Mouse (Mus musculus) forebrain, embryonic 14.5 days (tissue): Measurements from ENCODE around the gene D11Wsu47e. TPM values are rescaled to one million over a fixed set of nuclear protein-coding genes. Genes with fewer than 3 reads are reported as not detected.

ENCODE experiments used
- ATAC-seq: fragments of 200-750 bp; cut with Nextera tagmentation; 2 replicates; pipeline ENCODE4 v1.8.0; 2017; ENCODE audit warnings: mild to moderate bottlenecking, moderate library complexity
- DNase-seq: peaks from one replicate; pipeline ENCODE4 v3.0.0-alpha.2; 2015; ENCODE audit warnings: low spot score
- H3K27ac ChIP-seq: fragments of 300-500 bp; sonication (generic); 2 replicates; pipeline ENCODE4 v1.5.1; 2014; ENCODE audit warnings: low read depth, mild to moderate bottlenecking, control low read depth, low read length, moderate library complexity
- H3K27me3 ChIP-seq: fragments of 300-500 bp; sonication (generic); replicated peaks from 2 replicates; pipeline ENCODE4 v1.6.1; 2014; ENCODE audit warnings: low read length, control low read depth, mixed read lengths; ENCODE audit not compliant: control insufficient read depth, insufficient read depth
- H3K36me3 ChIP-seq: fragments of 300-500 bp; sonication (generic); 2 replicates; pipeline ENCODE4 v1.6.1; 2014; ENCODE audit warnings: low read length, control low read depth; ENCODE audit not compliant: control insufficient read depth, insufficient read depth
- H3K4me1 ChIP-seq: fragments of 300-500 bp; sonication (generic); 2 replicates; pipeline ENCODE4 v1.6.1; 2014; ENCODE audit warnings: antibody characterized with exemption, low read length, control low read depth; ENCODE audit not compliant: control insufficient read depth, insufficient read depth
- H3K4me2 ChIP-seq: fragments of 300-500 bp; sonication (generic); 2 replicates; pipeline ENCODE4 v1.6.1; 2014; ENCODE audit warnings: mild to moderate bottlenecking, control low read depth, low read length
- H3K4me3 ChIP-seq: fragments of 300-500 bp; sonication (generic); 2 replicates; pipeline ENCODE4 v1.5.1; 2014; ENCODE audit warnings: low read depth, low read length, control low read depth
- H3K9ac ChIP-seq: fragments of 300-500 bp; sonication (generic); 2 replicates; pipeline ENCODE4 v1.6.1; 2014; ENCODE audit warnings: mild to moderate bottlenecking, low read length, control low read depth, moderate library complexity
- H3K9me3 ChIP-seq: fragments of 300-500 bp; sonication (generic); replicated peaks from 2 replicates; pipeline ENCODE4 v1.6.1; 2016; ENCODE audit warnings: low read length, control low read depth, mixed read lengths; ENCODE audit not compliant: control insufficient read depth
- WGBS: fragments of 180-500 bp; shearing (Covaris S2); extraction: QIAGEN DNeasy Blood & Tissue Kit; methylation state at CpG from one replicate; pipeline ENCODE4 v1.1.7; 2014; 5-methylcytosine and 5-hydroxymethylcytosine counted together
- polyA plus RNA-seq: library from polyadenylated mRNA; unstranded; fragments of >200 nt; fragmentation: Nextera tagmentation; extraction: Ambion mirVana; gene quantifications from 2 replicates; pipeline ENCODE4 v1.2.1, GENCODE M21; 2014

D11Wsu47e gene
- polyA plus RNA-seq, 1 experiment from 2014 or later, result 27.0 TPM

- H3K36me3 ChIP-seq, result no peaks in the 10 kb centered on the region
- H3K27ac ChIP-seq, result no peak overlapping the region
- no peak overlapping the region for H3K9ac ChIP-seq
- no peak overlapping the region for H3K4me3 ChIP-seq
- no peak overlapping the region for H3K4me2 ChIP-seq
- DNase-seq (no peak), ATAC-seq (no peak)
- no peaks in the 10 kb centered on the region for H3K4me1 ChIP-seq
- no peaks in the 10 kb centered on the region for H3K9me3 ChIP-seq
- 77% methylated on average over 16 of the region's 16 CpGs for WGBS
- H3K27me3 ChIP-seq, result no peaks in the 10 kb centered on the region
Measured at GRCm38 (mm10) chr11:113717767-113718424, 33.7 kb downstream of the D11Wsu47e start.

DNA sequence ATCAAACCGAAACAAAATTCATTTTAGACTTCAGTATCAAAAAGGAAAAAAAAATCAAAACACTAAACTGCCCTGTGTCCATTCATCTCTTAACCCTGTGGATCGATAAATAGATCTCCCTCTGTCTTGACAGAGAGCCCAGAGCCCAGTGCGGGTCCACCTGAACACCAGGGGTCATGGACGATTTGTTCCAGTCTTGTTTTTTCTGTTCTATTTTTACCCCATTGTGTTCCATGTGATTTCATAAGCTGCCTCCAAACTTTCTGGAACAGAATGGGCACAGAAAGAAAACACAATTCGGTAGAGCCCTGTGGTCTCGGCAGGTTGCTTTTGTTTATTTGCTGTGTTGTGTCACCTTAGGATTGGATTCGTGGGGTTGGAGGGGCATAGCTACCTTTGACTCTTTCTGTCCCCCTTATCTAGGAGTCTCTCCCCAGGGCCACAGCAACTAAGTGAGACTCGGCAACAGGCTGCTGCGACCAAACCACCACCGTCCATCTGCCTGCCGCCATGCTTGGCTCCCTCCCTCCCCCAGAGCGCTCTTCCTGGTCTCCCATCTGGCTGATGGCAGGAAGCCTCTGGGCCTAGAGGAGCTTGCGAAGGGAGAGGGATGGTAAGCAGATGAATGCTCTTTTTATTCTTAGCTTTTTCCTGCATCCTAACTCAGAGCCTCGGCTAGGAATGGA is 38.3 kb downstream of the D11Wsu47e start:
- DNase-seq, result peak; percentile 34

GRCm38 (mm10) chr11:113725235-113726048 is 41.2 kb downstream of the D11Wsu47e start:
- Histone ChIP-seq H3K9me3 (no peaks in the 10 kb centered on the region), H3K9ac (no peak overlapping the region), H3K4me2 (no peak overlapping the region), H3K27me3 (no peaks in the 10 kb centered on the region), H3K4me3 (no peak overlapping the region), H3K4me1 (peaks cover 16% of the 10 kb centered on the region), H3K27ac (peak overlapping the region; percentile 58; the same call in 1 of the 2 replicates), H3K36me3 (peaks cover 38% of the 10 kb centered on the region)
- ATAC-seq (peak; percentile 56; the same call in 1 of the 2 replicates), DNase-seq (peak; percentile 60)
- 55% methylated on average over 4 of the region's 4 CpGs for WGBS

More for the DNA sequence above, 38.3 kb downstream of the D11Wsu47e start:
- Histone ChIP-seq H3K4me2 (no peak overlapping the region), H3K9me3 (no peaks in the 10 kb centered on the region), H3K27ac (no peak overlapping the region), H3K4me3 (no peak overlapping the region), H3K36me3 (peaks cover 18% of the 10 kb centered on the region), H3K4me1 (peaks cover 12% of the 10 kb centered on the region), H3K27me3 (no peaks in the 10 kb centered on the region), H3K9ac (no peak overlapping the region)
- WGBS, result 72% methylated on average over 14 of the region's 14 CpGs
- ATAC-seq, result peak; percentile 9; the same call in 1 of the 2 replicates

- H3K9ac ChIP-seq, result no peak overlapping the region
- H3K4me2 ChIP-seq, result no peak overlapping the region
- H3K27me3 ChIP-seq, result no peaks in the 10 kb centered on the region
- ATAC-seq (no peak), DNase-seq (no peak)
- H3K27ac ChIP-seq, result no peak overlapping the region
- H3K36me3 ChIP-seq, result peaks cover 38% of the 10 kb centered on the region
- no peaks in the 10 kb centered on the region for H3K9me3 ChIP-seq
- H3K4me1 ChIP-seq, result peaks cover 16% of the 10 kb centered on the region
- no peak overlapping the region for H3K4me3 ChIP-seq
- 79% methylated on average over 14 of the region's 14 CpGs for WGBS
Measured at GRCm38 (mm10) chr11:113726994-113727888, 43.0 kb downstream of the D11Wsu47e start.

- Histone ChIP-seq H3K9ac (no peak overlapping the region), H3K27ac (no peak overlapping the region), H3K27me3 (no peaks in the 10 kb centered on the region), H3K36me3 (peaks cover 38% of the 10 kb centered on the region), H3K4me3 (no peak overlapping the region), H3K9me3 (no peaks in the 10 kb centered on the region), H3K4me1 (peaks cover 16% of the 10 kb centered on the region), H3K4me2 (no peak overlapping the region)
- ATAC-seq, result no peak
- 79% methylated on average over 6 of the region's 6 CpGs for WGBS
- DNase-seq, result no peak
Measured at GRCm38 (mm10) chr11:113727992-113728391, 43.8 kb downstream of the D11Wsu47e start.

DNA sequence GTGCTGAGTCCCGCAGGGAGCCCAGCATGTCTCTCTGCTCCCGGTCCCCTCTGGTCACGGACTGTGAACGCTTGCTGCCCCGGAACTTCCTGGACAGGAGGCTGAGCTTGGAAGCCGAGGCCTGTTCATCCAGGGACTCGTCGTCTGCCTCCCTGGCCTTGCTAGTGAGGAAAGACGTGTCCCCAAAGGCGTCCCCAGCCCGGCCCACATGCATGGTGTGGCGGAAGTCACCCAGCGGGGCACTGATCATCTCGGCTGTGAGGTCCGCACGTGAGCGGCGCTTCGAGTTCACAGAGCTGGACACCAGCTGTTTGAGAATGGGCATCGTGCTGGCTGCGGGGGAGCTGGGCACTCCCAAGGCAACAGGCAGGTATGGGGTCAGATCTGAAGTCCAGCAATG is 45.0 kb downstream of the D11Wsu47e start:
- Histone ChIP-seq H3K9me3 (no peaks in the 10 kb centered on the region), H3K4me3 (no peak overlapping the region), H3K36me3 (peaks cover 38% of the 10 kb centered on the region), H3K27ac (no peak overlapping the region), H3K9ac (no peak overlapping the region), H3K4me1 (peaks cover 16% of the 10 kb centered on the region), H3K27me3 (no peaks in the 10 kb centered on the region), H3K4me2 (no peak overlapping the region)
- 84% methylated on average over 21 of the region's 21 CpGs for WGBS
- ATAC-seq (no peak), DNase-seq (no peak)

DNA sequence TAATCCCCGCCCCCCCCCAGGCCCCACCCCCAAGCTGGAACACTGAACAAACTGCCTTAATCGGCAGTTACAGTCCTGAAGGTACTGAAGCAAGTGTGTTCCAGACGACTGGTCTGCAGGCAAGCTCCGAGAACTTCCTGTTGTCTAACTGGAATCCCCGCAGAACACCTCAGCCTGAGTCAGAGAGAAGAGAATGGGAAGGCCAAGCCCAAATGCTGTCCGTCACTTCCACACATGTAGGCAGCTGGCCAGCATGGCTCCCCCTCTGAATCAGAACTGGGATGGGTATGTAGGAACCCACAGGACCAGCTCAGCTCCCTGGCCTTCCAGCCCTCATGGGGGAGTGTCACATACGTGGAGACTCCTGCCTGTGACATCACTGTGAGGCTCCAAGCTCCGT is 45.7 kb downstream of the D11Wsu47e start:
- WGBS, result 72% methylated on average over 8 of the region's 8 CpGs
- DNase-seq (no peak), ATAC-seq (no peak)
- Histone ChIP-seq H3K4me1 (peaks cover 22% of the 10 kb centered on the region), H3K9me3 (no peaks in the 10 kb centered on the region), H3K4me2 (no peak overlapping the region), H3K36me3 (peaks cover 38% of the 10 kb centered on the region), H3K9ac (no peak overlapping the region), H3K27me3 (no peaks in the 10 kb centered on the region), H3K27ac (no peak overlapping the region), H3K4me3 (no peak overlapping the region)

DNA sequence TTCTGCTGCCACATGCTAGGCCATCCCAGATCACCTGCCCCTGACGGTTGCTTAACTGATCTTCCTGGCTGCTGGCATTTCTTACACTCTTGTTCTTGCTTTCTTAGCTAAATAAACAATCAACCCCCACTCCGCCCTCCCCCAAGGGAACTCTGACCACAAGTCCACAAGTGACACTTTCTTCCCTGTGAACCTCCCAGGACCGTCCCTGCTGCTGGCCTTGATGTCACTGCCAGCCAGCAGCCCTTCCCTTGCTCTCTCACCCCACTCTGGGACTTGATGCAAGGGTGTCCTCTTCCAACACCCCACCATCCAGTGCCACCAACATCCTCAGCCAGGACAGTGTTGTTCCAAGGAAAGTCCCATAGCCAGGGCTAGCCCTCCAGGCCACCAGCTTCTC is 46.7 kb downstream of the D11Wsu47e start:
- Histone ChIP-seq H3K4me1 (peaks cover 14% of the 10 kb centered on the region), H3K4me2 (no peak overlapping the region), H3K9me3 (no peaks in the 10 kb centered on the region), H3K9ac (no peak overlapping the region), H3K27me3 (no peaks in the 10 kb centered on the region), H3K36me3 (peaks cover 41% of the 10 kb centered on the region), H3K4me3 (no peak overlapping the region), H3K27ac (no peak overlapping the region)
- DNase-seq, result no peak
- ATAC-seq, result no peak
- WGBS, result 74% methylated on average over 3 of the region's 3 CpGs
